Mouse (Mus musculus): ENCODE results near the gene Olfr1056.
"Not testable (repeated sequence)": the region's sequence is repeated elsewhere in the genome, so short reads cannot be mapped to it uniquely, and the experiment has no call there.

Olfr1056 gene

GRCm38 (mm10) chr2:86362369-86362768 is at the start of gene Olfr1056:
TSS of gene Olfr1056 (minus strand) at chr2:86362469.
- DNase-seq (ENCODE audit: low spot score in 2 of 2) = no peak

GRCm38 (mm10) chr2:86395114-86395513 is 32.8 kb upstream of the Olfr1056 start:
- DNase-seq (ENCODE audit: low spot score in 2 of 2) = no peak

- not testable (repeated sequence) for DNase-seq (ENCODE audit: low spot score in 2 of 2)
Measured at GRCm38 (mm10) chr2:86388461-86388860, 26.2 kb upstream of the Olfr1056 start, which contains the start of gene Olfr1058. TSS of gene Olfr1058 (minus strand) at chr2:86388561.

- no peak for DNase-seq (ENCODE audit: low spot score in 2 of 2)
Measured at GRCm38 (mm10) chr2:86378293-86378692, 16.0 kb upstream of the Olfr1056 start, which contains the start of gene Olfr1057. TSS of gene Olfr1057 (minus strand) at chr2:86378393.

GRCm38 (mm10) chr2:86366342-86366741 is 4.1 kb upstream of the Olfr1056 start:
- not testable (repeated sequence) for DNase-seq (ENCODE audit: low spot score in 2 of 2)

- not testable (repeated sequence) for DNase-seq (ENCODE audit: low spot score in 2 of 2)
Measured at GRCm38 (mm10) chr2:86351751-86352150, 10.5 kb downstream of the Olfr1056 start.

GRCm38 (mm10) chr2:86350184-86350583 is 12.1 kb downstream of the Olfr1056 start, which contains the start of gene Olfr1055:
TSS of gene Olfr1055 (minus strand) at chr2:86350284.
- DNase-seq (ENCODE audit: low spot score in 2 of 2) = no peak

- no peak for DNase-seq (ENCODE audit: low spot score in 2 of 2)
Measured at GRCm38 (mm10) chr2:86335333-86335732, 26.9 kb downstream of the Olfr1056 start, which contains the start of gene Olfr1054. TSS of gene Olfr1054 (minus strand) at chr2:86335433.

- DNase-seq (ENCODE audit: low spot score in 2 of 2) = no peak
Measured at GRCm38 (mm10) chr2:86315184-86315583, 47.1 kb downstream of the Olfr1056 start, which contains the start of gene Olfr1053. TSS of gene Olfr1053 (minus strand) at chr2:86315284.
